Mouse (Mus musculus): Measurements from ENCODE around the gene Gm45753. TPM values are rescaled to one million over a fixed set of nuclear protein-coding genes. Genes with fewer than 3 reads are reported as not detected.

The Gm45753 gene
- 0.11 TPM in 1 of 2 replicates, not detected in the other for polyA plus RNA-seq (2012; rRNA removed)

GRCm38 (mm10) chr8:45308366-45308765 is at the start of gene Gm45753:
Gene Gm45753, minus strand, starts transcription at chr8:45308466.
- H3K4me3 ChIP-seq (replicated peaks; ENCODE audit: extremely low read depth, low read depth, low read length) = no peak within 1 kb of the TSS
- DNase-seq = no peak
- no peak for TF ChIP-seq POLR2A (IDR thresholded peaks at IDR 0.05; ENCODE audit: borderline replicate concordance, extremely low read depth, low read depth, low read length)
- no peak for TF ChIP-seq CTCF (IDR thresholded peaks at IDR 0.05; ENCODE audit: insufficient read depth, low read length)
- 72% methylated on average over 13 of the region's 13 CpGs for WGBS
- no peaks in the 10 kb centered on the region for H3K4me1 ChIP-seq (ENCODE audit: control insufficient read depth, insufficient read depth, low read length)

DNA sequence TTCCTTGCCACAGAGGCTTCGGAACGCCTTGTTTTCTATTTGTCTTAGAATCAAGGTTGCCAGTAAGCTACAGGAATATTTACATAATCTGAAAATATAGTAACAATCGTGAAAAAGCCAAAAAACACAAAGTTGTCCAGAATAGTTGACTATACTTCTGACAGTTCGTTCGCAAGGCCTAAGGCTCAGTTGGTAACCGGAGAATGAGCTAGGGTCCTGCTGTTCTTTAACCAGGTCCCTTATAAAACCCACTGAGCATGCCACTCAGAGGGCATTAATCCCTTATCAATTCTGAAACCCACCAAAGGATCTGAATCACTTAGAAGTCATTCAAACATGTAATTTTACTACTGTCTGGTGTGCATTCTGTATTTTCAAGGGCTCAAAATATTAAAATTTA is 47.5 kb upstream of the Gm45753 start:
- no peak overlapping the region for H3K4me3 ChIP-seq (replicated peaks; ENCODE audit: extremely low read depth, low read depth, low read length)
- no peak for TF ChIP-seq POLR2A (IDR thresholded peaks at IDR 0.05; ENCODE audit: borderline replicate concordance, extremely low read depth, low read depth, low read length)
- no peak for TF ChIP-seq CTCF (IDR thresholded peaks at IDR 0.05; ENCODE audit: insufficient read depth, low read length)
- H3K4me1 ChIP-seq (ENCODE audit: control insufficient read depth, insufficient read depth, low read length) = no peaks in the 10 kb centered on the region
- DNase-seq = no peak
- 88% methylated on average over 6 of the region's 6 CpGs for WGBS

DNA sequence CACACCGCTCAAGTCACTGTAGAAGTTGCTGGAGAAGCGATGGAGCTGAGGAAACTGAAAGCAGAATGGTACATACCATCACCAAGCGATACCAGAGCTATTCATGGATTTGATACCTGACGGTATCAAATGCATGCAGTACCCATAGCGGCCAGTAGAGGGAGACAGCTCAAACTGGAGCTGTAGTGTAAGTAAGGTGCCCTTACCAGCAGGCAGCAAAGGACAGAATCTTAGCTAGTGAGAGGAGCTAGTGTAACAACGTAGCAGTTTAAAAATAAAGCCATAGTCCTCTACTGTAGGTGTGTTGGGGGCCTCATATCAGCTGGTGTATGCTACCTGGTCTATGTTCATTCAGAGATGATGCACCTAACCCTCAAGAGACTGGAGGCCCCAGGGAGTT is 36.8 kb upstream of the Gm45753 start:
- no peak overlapping the region for H3K4me3 ChIP-seq (replicated peaks; ENCODE audit: extremely low read depth, low read depth, low read length)
- TF ChIP-seq CTCF (IDR thresholded peaks at IDR 0.05; ENCODE audit: insufficient read depth, low read length) (peak; percentile 70), POLR2A (IDR thresholded peaks at IDR 0.05; ENCODE audit: borderline replicate concordance, extremely low read depth, low read depth, low read length) (no peak)
- H3K4me1 ChIP-seq (ENCODE audit: control insufficient read depth, insufficient read depth, low read length) = no peaks in the 10 kb centered on the region
- peak; percentile 62 for DNase-seq
- 9% methylated on average over 6 of the region's 6 CpGs for WGBS

GRCm38 (mm10) chr8:45344298-45344697 is 36.0 kb upstream of the Gm45753 start:
- no peaks in the 10 kb centered on the region for H3K4me1 ChIP-seq (ENCODE audit: control insufficient read depth, insufficient read depth, low read length)
- no peak overlapping the region for H3K4me3 ChIP-seq (replicated peaks; ENCODE audit: extremely low read depth, low read depth, low read length)
- WGBS = 95% methylated on average over 8 of the region's 8 CpGs
- no peak for DNase-seq
- no peak for TF ChIP-seq POLR2A (IDR thresholded peaks at IDR 0.05; ENCODE audit: borderline replicate concordance, extremely low read depth, low read depth, low read length)
- TF ChIP-seq CTCF (IDR thresholded peaks at IDR 0.05; ENCODE audit: insufficient read depth, low read length) = no peak

DNA sequence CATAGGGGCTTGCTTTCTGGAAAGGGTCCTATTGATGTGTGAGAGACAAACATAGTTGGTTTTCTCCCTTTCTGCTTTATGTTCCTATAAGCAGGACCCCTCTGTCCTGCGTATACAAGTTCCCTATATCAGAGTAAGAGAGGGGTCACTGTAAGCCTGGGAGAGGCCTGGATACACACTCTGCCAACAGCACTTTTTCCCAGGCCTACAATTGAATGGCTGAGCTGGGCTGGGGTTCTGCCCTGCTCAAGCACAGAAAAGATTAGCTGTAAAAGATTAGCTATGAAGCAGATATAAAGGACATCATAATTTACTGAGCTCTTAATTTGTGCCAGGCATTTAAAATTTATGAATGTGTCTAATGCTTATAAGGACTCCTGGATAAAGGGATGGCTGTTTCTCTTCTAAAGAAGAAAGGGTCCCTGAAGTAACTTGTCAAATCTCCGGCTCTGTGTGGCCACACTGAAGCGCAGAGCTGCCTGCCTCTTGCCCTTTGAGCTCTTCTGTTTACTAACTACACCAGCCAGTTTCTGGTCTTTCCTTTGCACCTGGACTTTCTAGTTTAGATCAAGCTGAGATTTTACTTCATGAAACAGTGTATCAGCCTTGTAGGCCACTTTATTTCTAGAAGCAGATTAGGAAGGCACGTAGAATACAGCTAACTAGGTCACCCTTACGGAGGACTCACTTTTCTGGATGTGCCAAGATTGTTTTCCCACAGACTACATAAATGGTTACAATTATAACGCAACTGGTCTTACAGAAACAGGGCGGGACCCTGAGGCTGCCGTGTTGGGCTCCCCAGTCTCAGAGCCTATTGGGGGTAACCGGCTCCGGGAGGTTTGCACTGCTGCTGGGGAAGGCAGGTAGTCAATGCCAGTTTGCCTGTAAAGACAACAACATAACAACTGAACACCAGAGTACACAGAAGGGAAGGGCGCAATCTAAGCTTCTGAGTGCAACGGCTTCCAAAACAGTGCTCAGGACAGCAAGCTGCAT is 33.7 kb upstream of the Gm45753 start:
- no peak overlapping the region for H3K4me3 ChIP-seq (replicated peaks; ENCODE audit: extremely low read depth, low read depth, low read length)
- no peak for DNase-seq
- WGBS = 93% methylated on average over 12 of the region's 12 CpGs
- no peaks in the 10 kb centered on the region for H3K4me1 ChIP-seq (ENCODE audit: control insufficient read depth, insufficient read depth, low read length)
- TF ChIP-seq POLR2A (IDR thresholded peaks at IDR 0.05; ENCODE audit: borderline replicate concordance, extremely low read depth, low read depth, low read length) (no peak), CTCF (IDR thresholded peaks at IDR 0.05; ENCODE audit: insufficient read depth, low read length) (no peak)

DNA sequence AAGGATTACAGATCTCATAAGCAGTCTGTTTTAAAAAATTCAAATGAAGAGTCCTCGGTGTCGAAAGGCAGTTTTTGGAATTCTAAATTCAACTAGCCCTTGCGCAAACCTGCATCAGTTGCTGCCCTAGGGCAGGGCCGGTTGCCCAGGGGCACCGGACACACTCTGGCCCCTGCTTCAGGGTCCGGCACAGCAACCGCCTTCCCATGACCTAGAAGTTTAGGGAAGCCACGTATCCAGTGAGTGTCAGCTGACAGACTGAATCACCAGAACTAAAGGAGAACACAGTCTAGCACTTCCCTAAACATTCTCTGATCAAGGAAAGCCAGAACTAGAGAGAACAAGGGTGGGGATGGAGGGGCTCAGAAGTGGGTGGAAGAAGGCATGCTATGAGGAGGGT is 25.2 kb upstream of the Gm45753 start:
- WGBS = 1% methylated on average over 8 of the region's 8 CpGs
- no peak for TF ChIP-seq CTCF (IDR thresholded peaks at IDR 0.05; ENCODE audit: insufficient read depth, low read length)
- TF ChIP-seq POLR2A (IDR thresholded peaks at IDR 0.05; ENCODE audit: borderline replicate concordance, extremely low read depth, low read depth, low read length) = no peak
- peak; percentile 42 for DNase-seq
- Histone ChIP-seq H3K4me1 (ENCODE audit: control insufficient read depth, insufficient read depth, low read length) (peaks cover 4% of the 10 kb centered on the region; the same call in 1 of the 2 replicates), H3K4me3 (replicated peaks; ENCODE audit: extremely low read depth, low read depth, low read length) (peak overlapping the region; percentile 89)

DNA sequence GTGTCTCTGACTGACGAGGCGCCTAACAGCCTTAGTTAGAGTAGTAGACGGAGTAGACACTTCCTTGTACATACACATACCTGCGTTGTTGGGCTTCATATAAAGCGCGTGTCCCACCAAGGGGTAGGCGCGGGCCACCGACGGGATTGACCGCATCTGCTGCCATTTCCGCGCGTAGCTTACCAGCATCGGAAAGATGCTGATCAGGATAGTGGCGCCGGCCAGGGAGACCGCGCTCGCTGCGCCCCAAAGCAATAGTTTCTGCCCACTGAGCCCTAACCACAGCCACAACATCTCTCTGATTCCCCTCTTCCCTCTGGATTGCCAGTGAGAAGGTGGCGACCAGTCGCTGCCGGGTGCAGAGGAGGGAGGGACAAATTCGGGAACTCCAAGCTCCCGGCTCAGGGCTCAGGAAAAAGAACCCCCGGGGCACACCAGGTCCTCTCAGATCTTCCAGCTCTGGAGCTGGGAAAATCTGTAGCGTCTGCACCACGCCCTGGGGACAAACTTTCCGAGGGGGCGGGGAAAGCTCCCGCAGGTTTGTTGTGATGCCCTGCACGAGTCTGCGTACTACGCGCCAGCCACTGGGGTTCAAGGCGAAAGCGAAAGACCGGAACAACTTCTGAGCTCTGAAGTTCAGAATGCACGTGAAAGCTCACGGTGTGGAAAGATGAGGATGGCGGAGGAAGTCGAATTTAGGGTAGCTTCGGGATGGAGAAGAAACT is 24.6 kb upstream of the Gm45753 start, which contains the start of gene Cyp4v3:
TSS of gene Cyp4v3 (minus strand) at position 532 of the 725 bp plus-strand sequence.
- H3K4me3 ChIP-seq (replicated peaks; ENCODE audit: extremely low read depth, low read depth, low read length) = peak within 1 kb of the TSS; percentile 89
- peak; percentile 51; the same call in 1 of the 2 replicates for TF ChIP-seq POLR2A (IDR thresholded peaks at IDR 0.05; ENCODE audit: borderline replicate concordance, extremely low read depth, low read depth, low read length)
- TF ChIP-seq CTCF (IDR thresholded peaks at IDR 0.05; ENCODE audit: insufficient read depth, low read length) = no peak
- WGBS = 2% methylated on average over 44 of the region's 44 CpGs
- peaks cover 4% of the 10 kb centered on the region; the same call in 1 of the 2 replicates for H3K4me1 ChIP-seq (ENCODE audit: control insufficient read depth, insufficient read depth, low read length)
- DNase-seq = peak; percentile 76

DNA sequence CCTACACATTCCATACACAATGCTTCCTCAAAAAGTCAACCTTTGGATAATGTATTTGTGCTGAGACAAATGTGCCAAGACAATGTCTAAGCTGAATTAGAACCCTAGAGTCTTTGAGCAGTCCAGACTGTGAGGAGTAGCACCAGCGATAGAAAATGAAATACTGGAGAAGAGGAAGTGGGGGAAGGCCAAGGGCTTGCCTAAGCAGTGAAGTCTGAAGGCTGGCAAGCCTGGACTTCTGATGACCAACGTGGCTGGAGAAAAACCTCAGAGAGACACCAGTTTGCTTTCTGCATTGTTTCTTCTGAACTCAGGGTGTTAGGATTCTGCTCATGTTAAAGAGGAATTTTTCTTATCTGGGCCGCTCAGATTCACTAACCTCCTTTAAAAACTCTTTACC is 22.6 kb upstream of the Gm45753 start:
- no peak for DNase-seq
- peaks cover 4% of the 10 kb centered on the region; the same call in 1 of the 2 replicates for H3K4me1 ChIP-seq (ENCODE audit: control insufficient read depth, insufficient read depth, low read length)
- TF ChIP-seq CTCF (IDR thresholded peaks at IDR 0.05; ENCODE audit: insufficient read depth, low read length) = no peak
- no peak for TF ChIP-seq POLR2A (IDR thresholded peaks at IDR 0.05; ENCODE audit: borderline replicate concordance, extremely low read depth, low read depth, low read length)
- 58% methylated on average over 3 of the region's 3 CpGs for WGBS
- no peak overlapping the region for H3K4me3 ChIP-seq (replicated peaks; ENCODE audit: extremely low read depth, low read depth, low read length)
